Mouse (Mus musculus): Measurements from ENCODE around the gene Rangap1. TPM values are rescaled to one million over a fixed set of nuclear protein-coding genes. Genes with fewer than 3 reads are reported as not detected.

Rangap1 gene
- total and polyA plus RNA-seq, 3 experiments: 128 to 207 (median 180) TPM

DNA sequence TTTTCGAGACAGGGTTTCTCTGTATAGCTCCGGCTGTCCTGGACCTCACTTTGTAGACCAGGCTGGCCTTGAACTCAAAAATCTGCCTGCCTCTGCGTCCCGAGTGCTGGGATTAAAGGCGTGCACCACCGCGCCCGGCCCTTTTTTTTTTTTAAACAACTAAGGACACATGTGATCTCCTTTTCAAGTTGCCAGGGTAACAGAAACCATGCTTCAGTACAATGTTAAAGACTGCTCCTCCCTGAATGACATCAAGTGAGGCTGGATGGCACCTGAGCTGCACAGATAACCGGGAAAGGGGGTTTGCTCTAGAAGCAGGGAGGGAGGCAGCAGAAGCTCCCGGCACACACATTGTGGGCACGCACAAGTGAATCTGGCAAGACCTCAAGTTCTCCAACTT, 36.3 kb downstream of the Rangap1 start:
- TF ChIP-seq RAD21 (IDR thresholded peaks at IDR 0.05; ENCODE audit: low read depth, low read length) (no peak), IRF4 (IDR thresholded peaks at IDR 0.05; ENCODE audit: low read depth, low read length) (no peak), ZNF384 (IDR thresholded peaks at IDR 0.05; ENCODE audit: low read depth, low read length) (no peak), MYC (IDR thresholded peaks at IDR 0.05; ENCODE audit: low read depth, low read length) (no peak), USF2 (conservative IDR thresholded peaks at IDR 0.05; ENCODE audit: low read depth, low read length) (no peak), CHD1 (IDR thresholded peaks at IDR 0.05; ENCODE audit: low read depth, low read length) (no peak), PAX5 (IDR thresholded peaks at IDR 0.05; ENCODE audit: low read length) (no peak), SIN3A (IDR thresholded peaks at IDR 0.05; ENCODE audit: low read length) (no peak), CTCF (conservative IDR thresholded peaks at IDR 0.05 in 1 of 2, IDR thresholded peaks at IDR 0.05 in 1 of 2; ENCODE audit: low read depth in 2 of 2, low read length in 2 of 2) (no peak), USF1 (IDR thresholded peaks at IDR 0.05; ENCODE audit: low read depth, low read length) (no peak), ETS1 (conservative IDR thresholded peaks at IDR 0.05; ENCODE audit: low read depth, low read length) (no peak), NRF1 (IDR thresholded peaks at IDR 0.05; ENCODE audit: low read depth, low read length) (no peak), SMC3 (IDR thresholded peaks at IDR 0.05; ENCODE audit: low read depth, low read length) (no peak), RCOR1 (conservative IDR thresholded peaks at IDR 0.05; ENCODE audit: low read depth, low read length) (no peak), JUND (conservative IDR thresholded peaks at IDR 0.05; ENCODE audit: low read depth, low read length) (no peak), POLR2A (IDR thresholded peaks at IDR 0.05; ENCODE audit: low read depth, low read length) (no peak)
- Histone ChIP-seq H3K9ac (ENCODE audit: insufficient read depth, low read depth) (no peak overlapping the region), H3K4me2 (ENCODE audit: insufficient read depth, low read depth, poor library complexity, severe bottlenecking) (no peak overlapping the region), H3K4me3 (replicated peaks in 1 of 3; ENCODE audit: low read depth in 2 of 3, low read length in 2 of 3, poor library complexity in 1 of 3) (no peak overlapping the region), H3K79me2 (replicated peaks; ENCODE audit: control insufficient read depth, extremely low read depth, insufficient read depth, poor library complexity, severe bottlenecking) (no peaks in the 10 kb centered on the region), H3K9me3 (replicated peaks; ENCODE audit: low read length) (no peaks in the 10 kb centered on the region), H3K36me3 (replicated peaks in 1 of 2; ENCODE audit: control insufficient read depth in 1 of 2, insufficient read depth in 1 of 2, low read length in 1 of 2) (peaks cover 83 to 93% of the 10 kb centered on the region in 2 experiments), H3K27me3 (replicated peaks) (no peaks in the 10 kb centered on the region), H3K27ac (ENCODE audit: insufficient read depth, low read depth) (no peak overlapping the region), H3K4me1 (ENCODE audit: control insufficient read depth in 1 of 2, insufficient read depth in 2 of 2) (no peaks in the 10 kb centered on the region)
- in situ Hi-C loops (cut with MboI; ENCODE audit: low pct_ligation_motif_present, low pct_unique_long_range_greater_than_20kb, low sequenced_read_pairs): loop anchor here (25.0 kb wide), 1 partner anchor 203 kb away; no protein-coding TSS in a partner anchor
- dilution Hi-C loops (cut with MboI; ENCODE audit: extremely low pct_ligation_motif_present, extremely low pct_unique_long_range_greater_than_20kb, low sequenced_read_pairs): no loop called here
- no peak for DNase-seq (ENCODE audit: extremely low read depth)

DNA sequence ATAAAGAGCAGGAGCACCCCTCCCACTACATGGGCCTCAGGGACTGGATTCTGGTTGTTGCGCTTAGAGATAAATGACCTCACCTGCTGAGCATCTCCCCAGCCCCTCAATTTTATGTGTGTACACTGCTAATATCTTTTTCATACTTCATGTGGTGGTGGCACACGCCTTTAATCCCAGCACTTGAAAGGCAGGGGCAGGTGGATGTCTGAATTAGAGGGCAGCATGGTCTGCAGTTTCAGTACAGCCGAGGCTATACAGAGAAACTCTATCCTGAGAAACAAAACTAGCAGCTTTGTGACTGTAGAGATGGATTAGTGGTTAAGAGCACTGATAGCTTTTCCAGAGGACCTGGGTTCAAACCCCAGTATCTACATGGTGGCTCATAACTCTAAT, 42.2 kb downstream of the Rangap1 start:
- no peaks in the 10 kb centered on the region for H3K27me3 ChIP-seq (replicated peaks)
- H3K27ac ChIP-seq (ENCODE audit: insufficient read depth, low read depth): no peak overlapping the region
- no peaks in the 10 kb centered on the region for H3K9me3 ChIP-seq (replicated peaks; ENCODE audit: low read length)
- TF ChIP-seq KAT2A (IDR thresholded peaks at IDR 0.05; ENCODE audit: insufficient replicate concordance, low read length): no peak
- TF ChIP-seq NRF1 (IDR thresholded peaks at IDR 0.05; ENCODE audit: low read depth, low read length): no peak
- no peak for TF ChIP-seq E2F4 (IDR thresholded peaks at IDR 0.05; ENCODE audit: insufficient replicate concordance, low read depth, low read length)
- TF ChIP-seq CHD2 (IDR thresholded peaks at IDR 0.05; ENCODE audit: low read length): no peak
- no peak for TF ChIP-seq ZMIZ1 (IDR thresholded peaks at IDR 0.05; ENCODE audit: low read depth, low read length)
- no peak for TF ChIP-seq JUN (IDR thresholded peaks at IDR 0.05; ENCODE audit: insufficient read depth, low read depth, low read length)
- no peak for TF ChIP-seq BHLHE40 (IDR thresholded peaks at IDR 0.05; ENCODE audit: low read depth, low read length)
- no peak for TF ChIP-seq ELF1 (IDR thresholded peaks at IDR 0.05; ENCODE audit: low read depth, low read length)
- TF ChIP-seq POLR2A (IDR thresholded peaks at IDR 0.05; ENCODE audit: low read depth, low read length): 0 out of 2 replicates have a peak, but pooled peaks have one; percentile 12
- no peak overlapping the region for H3K9ac ChIP-seq (ENCODE audit: insufficient read depth, low read depth)
- DNase-seq (ENCODE audit: extremely low read depth): no peak
- H3K4me1 ChIP-seq (ENCODE audit: control insufficient read depth in 1 of 2, insufficient read depth in 2 of 2): no peaks in the 10 kb centered on the region
- H3K79me2 ChIP-seq (replicated peaks; ENCODE audit: control insufficient read depth, extremely low read depth, insufficient read depth, poor library complexity, severe bottlenecking): no peaks in the 10 kb centered on the region
- dilution Hi-C loops (cut with MboI; ENCODE audit: extremely low pct_ligation_motif_present, extremely low pct_unique_long_range_greater_than_20kb, low sequenced_read_pairs) (no loop called here), in situ Hi-C loops (cut with MboI; ENCODE audit: low pct_ligation_motif_present, low pct_unique_long_range_greater_than_20kb, low sequenced_read_pairs) (loop anchor here (25.0 kb wide), 1 partner anchor 209 kb away; no protein-coding TSS in a partner anchor)
- peaks cover 44 to 59% of the 10 kb centered on the region in 2 experiments for H3K36me3 ChIP-seq (replicated peaks in 1 of 2; ENCODE audit: control insufficient read depth in 1 of 2, insufficient read depth in 1 of 2, low read length in 1 of 2)
- H3K4me3 ChIP-seq (replicated peaks in 1 of 3; ENCODE audit: low read depth in 2 of 3, low read length in 2 of 3, poor library complexity in 1 of 3): no peak overlapping the region
- no peak overlapping the region for H3K4me2 ChIP-seq (ENCODE audit: insufficient read depth, low read depth, poor library complexity, severe bottlenecking)
